ENCODE assay signal across 8 mouse cellular contexts in genomic region chr11:72205256-72205655, GRCm38 (mm10). TPM values are rescaled to one million over a fixed set of nuclear protein-coding genes. Genes with fewer than 3 reads are reported as not detected.
DNase-seq lines count a peak whose midpoint lies in the region; ATAC-seq and TF ChIP-seq lines count a peak whose summit lies in the region.

No protein-coding gene starts in this region.

- ATAC-seq in heart, embryonic 11.5 days (replicated peaks; ENCODE audit: insufficient number of reproducible peaks, low FRiP score, low TSS enrichment) = no peak
- no peak for ATAC-seq in forebrain, embryonic 14.5 days
- no peak for ATAC-seq in limb, embryonic 15.5 days (ENCODE audit: insufficient number of reproducible peaks, low FRiP score, low TSS enrichment, low read depth)
- ATAC-seq in granulocyte monocyte progenitor cell, adult 5-6 weeks (replicated peaks; ENCODE audit: poor library complexity, severe bottlenecking) = no peak

- no peak for TF ChIP-seq RAD21 in MEL (IDR thresholded peaks at IDR 0.05; ENCODE audit: low read depth, low read length)

- no peak for TF ChIP-seq CTCF in MEL (IDR thresholded peaks at IDR 0.05 in 2 of 3, conservative IDR thresholded peaks at IDR 0.05 in 1 of 3; ENCODE audit: control insufficient read depth in 1 of 3, insufficient read depth in 1 of 3, low read depth in 2 of 3, low read length in 3 of 3, poor library complexity in 1 of 3, severe bottlenecking in 1 of 3)
- TF ChIP-seq CTCF in kidney, adult 2 months (conservative IDR thresholded peaks at IDR 0.05; ENCODE audit: insufficient read depth, insufficient read length, low read depth, low read length) = no peak

- intact Hi-C loops in heart, postnatal 36 days (cut with DNase I) = loop anchor here (5.0 to 10.0 kb wide), 2 partner anchors 153 to 590 kb away; partner anchors contain the start of genes Cyb5d2 and Zzef1

- peaks cover 9% of the 10 kb centered on the region for H3K4me1 ChIP-seq in heart, embryonic 11.5 days (ENCODE audit: control insufficient read depth, insufficient read depth, low read length)
- peaks cover 0 to 12% of the 10 kb centered on the region in 2 experiments; a peak in 3 of 4 replicates for H3K4me1 ChIP-seq in MEL (ENCODE audit: control insufficient read depth in 1 of 2, insufficient read depth in 2 of 2, low read length in 2 of 2)
- H3K4me1 ChIP-seq in forebrain, embryonic 14.5 days (ENCODE audit: control insufficient read depth, insufficient read depth, low read length) = peaks cover 15% of the 10 kb centered on the region
- H3K4me1 ChIP-seq in limb, embryonic 15.5 days = peaks cover 25% of the 10 kb centered on the region
- 0 out of 2 replicates have a peak, but pooled peaks cover 5% of the 10 kb centered on the region for H3K4me1 ChIP-seq in kidney, adult 2 months (ENCODE audit: control insufficient read depth, insufficient read depth, low read length)

- TF ChIP-seq EP300 in MEL (IDR thresholded peaks at IDR 0.05; ENCODE audit: low read depth in 1 of 2, low read length in 2 of 2) = no peak

- H3K79me2 ChIP-seq in MEL (ENCODE audit: control insufficient read depth, insufficient read depth, low read length, poor library complexity) = peaks cover 38% of the 10 kb centered on the region

- WGBS in heart, embryonic 11.5 days (ENCODE audit: insufficient replicate concordance) = 81% methylated on average over 6 of the region's 6 CpGs
- WGBS in forebrain, embryonic 14.5 days = 82% methylated on average over 6 of the region's 6 CpGs
- 85% methylated on average over 6 of the region's 6 CpGs for WGBS in limb, embryonic 15.5 days
- 83% methylated on average over 6 of the region's 6 CpGs for WGBS in kidney, adult 2 months

- H3K9ac ChIP-seq in heart, embryonic 11.5 days (ENCODE audit: low read depth, low read length) = no peak overlapping the region
- peak overlapping the region; percentile 96 for H3K9ac ChIP-seq in MEL (ENCODE audit: control insufficient read depth, low read depth, low read length, poor library complexity, severe bottlenecking)
- H3K9ac ChIP-seq in forebrain, embryonic 14.5 days (ENCODE audit: low read length) = peak overlapping the region; percentile 89; the same call in 1 of the 2 replicates
- no peak overlapping the region for H3K9ac ChIP-seq in limb, embryonic 15.5 days

- no peak overlapping the region for H3K4me2 ChIP-seq in heart, embryonic 11.5 days
- peak overlapping the region; percentile 89 for H3K4me2 ChIP-seq in forebrain, embryonic 14.5 days (ENCODE audit: low read length)
- peak overlapping the region; percentile 87; the same call in 1 of the 2 replicates for H3K4me2 ChIP-seq in limb, embryonic 15.5 days

- TF ChIP-seq POLR2A in MEL (IDR thresholded peaks at IDR 0.05; ENCODE audit: control insufficient read depth in 1 of 2, insufficient read depth in 1 of 2, low read depth in 1 of 2, low read length in 2 of 2, poor library complexity in 1 of 2) = no peak
- TF ChIP-seq POLR2A in kidney, adult 2 months (IDR thresholded peaks at IDR 0.05; ENCODE audit: low read depth, low read length) = no peak

- DNase-seq in heart, postnatal 36 days = no peak
- DNase-seq in MEL (ENCODE audit: low read depth, low spot score) = no peak
- DNase-seq in forebrain, embryonic 14.5 days (ENCODE audit: low spot score) = no peak
- no peak for DNase-seq in spleen, postnatal 14 days (ENCODE audit: low spot score in 2 of 2)
- no peak for DNase-seq in kidney, adult 2 months

- H3K4me3 ChIP-seq in heart, embryonic 11.5 days (ENCODE audit: low read depth, low read length) = peak overlapping the region; percentile 91; the same call in 1 of the 2 replicates
- H3K4me3 ChIP-seq in MEL (ENCODE audit: control insufficient read depth in 1 of 2, insufficient read depth in 1 of 2, low read depth in 2 of 2, low read length in 2 of 2) = no peak overlapping the region
- H3K4me3 ChIP-seq in forebrain, embryonic 14.5 days (ENCODE audit: low read depth, low read length) = peak overlapping the region; percentile 85; the same call in 1 of the 2 replicates
- H3K4me3 ChIP-seq in limb, embryonic 15.5 days = 0 out of 2 replicates have a peak overlapping the region, but pooled peaks have one; percentile 82
- H3K4me3 ChIP-seq in kidney, adult 2 months (ENCODE audit: insufficient read depth, low read depth, low read length) = no peak overlapping the region

- H3K27ac ChIP-seq in heart, embryonic 11.5 days (ENCODE audit: low read depth, low read length) = no peak overlapping the region
- no peak overlapping the region for H3K27ac ChIP-seq in MEL (ENCODE audit: control insufficient read depth, low read depth, low read length)
- no peak overlapping the region for H3K27ac ChIP-seq in forebrain, embryonic 14.5 days (ENCODE audit: low read depth, low read length)
- H3K27ac ChIP-seq in limb, embryonic 15.5 days = no peak overlapping the region
- no peak overlapping the region for H3K27ac ChIP-seq in kidney, adult 2 months (ENCODE audit: insufficient read depth, low read depth, low read length)

- H3K36me3 ChIP-seq in heart, embryonic 11.5 days (ENCODE audit: control insufficient read depth, insufficient read depth, low read length) = peaks cover 3% of the 10 kb centered on the region; the same call in 1 of the 2 replicates
- H3K36me3 ChIP-seq in MEL (ENCODE audit: control insufficient read depth in 1 of 2, insufficient read depth in 2 of 2, low read length in 2 of 2) = peaks cover 0 to 13% of the 10 kb centered on the region in 2 experiments; a peak in 2 of 4 replicates
- peaks cover 19% of the 10 kb centered on the region for H3K36me3 ChIP-seq in forebrain, embryonic 14.5 days (ENCODE audit: control insufficient read depth, insufficient read depth, low read length)
- H3K36me3 ChIP-seq in limb, embryonic 15.5 days = peaks cover 18% of the 10 kb centered on the region
- no peaks in the 10 kb centered on the region for H3K36me3 ChIP-seq in kidney, adult 2 months (ENCODE audit: control insufficient read depth, insufficient read depth, low read length)

- H3K27me3 ChIP-seq in heart, embryonic 11.5 days (ENCODE audit: control insufficient read depth, insufficient read depth, low read length) = no peaks in the 10 kb centered on the region
- H3K27me3 ChIP-seq in MEL (ENCODE audit: control insufficient read depth in 1 of 2, insufficient read depth in 2 of 2, low read length in 2 of 2) = no peaks in the 10 kb centered on the region
- no peaks in the 10 kb centered on the region for H3K27me3 ChIP-seq in forebrain, embryonic 14.5 days (replicated peaks; ENCODE audit: control insufficient read depth, insufficient read depth, low read length)
- H3K27me3 ChIP-seq in limb, embryonic 15.5 days = no peaks in the 10 kb centered on the region
- no peaks in the 10 kb centered on the region for H3K27me3 ChIP-seq in kidney, adult 2 months (replicated peaks; ENCODE audit: control insufficient read depth, insufficient read depth, low read length)

- no peaks in the 10 kb centered on the region for H3K9me3 ChIP-seq in heart, embryonic 11.5 days (replicated peaks; ENCODE audit: control insufficient read depth, low read length)
- H3K9me3 ChIP-seq in MEL (replicated peaks; ENCODE audit: insufficient read depth, low read length) = no peaks in the 10 kb centered on the region
- H3K9me3 ChIP-seq in forebrain, embryonic 14.5 days (replicated peaks; ENCODE audit: control insufficient read depth, low read length) = no peaks in the 10 kb centered on the region
- H3K9me3 ChIP-seq in limb, embryonic 15.5 days = no peaks in the 10 kb centered on the region

RNA-seq across cellular contexts. Expression of gene Gm43951, which starts 1.4 kb away (rescaled TPM):
- polyA plus RNA-seq in heart, embryonic 11.5 days (2014; fragmentation: Nextera tagmentation; extraction: Ambion mirVana) = not detected in 2 replicates
- under 1 TPM; 0.31 to 0.33 TPM for total RNA-seq in heart, postnatal 36 days (2021)
- 1.5 and 1.6 TPM in 2 replicates for total RNA-seq in MEL (2012; rRNA removed)
- polyA plus RNA-seq in MEL (2012; ENCODE audit: insufficient read depth in 1 of 2, insufficient read length in 2 of 2, low read depth in 1 of 2, low replicate concordance in 2 of 2, missing spikeins in 1 of 2) = 1 to 10 TPM in 1 of 2 experiments, not detected in 1; 2.0 TPM
- polyA plus RNA-seq in forebrain, embryonic 14.5 days (2014; fragmentation: Nextera tagmentation; extraction: Ambion mirVana) = 0.07 and 0.15 TPM in 2 replicates
- polyA plus RNA-seq in limb, embryonic 15.5 days (2015; fragmentation: Nextera tagmentation; extraction: Ambion mirVana) = 0.29 and 0.56 TPM in 2 replicates
- polyA plus RNA-seq in kidney, adult 2 months (2012; rRNA removed) = 0.20 and 0.23 TPM in 2 replicates
- 0.21 TPM in 1 of 2 replicates, not detected in the other for total RNA-seq in granulocyte monocyte progenitor cell, adult 5-6 weeks (2014; fragmentation: Nextera tagmentation)
- 1.0 and 1.1 TPM in 2 replicates for total RNA-seq in granulocyte monocyte progenitor cell, adult 5-6 weeks (2017)

RNA-seq across cellular contexts. Expression of gene 4933427D14Rik, which starts 2.0 kb away (rescaled TPM):
- 5.3 and 5.4 TPM in 2 replicates for polyA plus RNA-seq in heart, embryonic 11.5 days (2014; fragmentation: Nextera tagmentation; extraction: Ambion mirVana)
- total RNA-seq in heart, postnatal 36 days (2021) = 1 to 10 TPM; 3.1 to 4.2 TPM
- total RNA-seq in MEL (2012; rRNA removed) = 17.5 and 19.6 TPM in 2 replicates
- 10 to 100 TPM in 1 of 2 experiments, not detected in 1; 14.5 TPM for polyA plus RNA-seq in MEL (2012; ENCODE audit: insufficient read depth in 1 of 2, insufficient read length in 2 of 2, low read depth in 1 of 2, low replicate concordance in 2 of 2, missing spikeins in 1 of 2)
- polyA plus RNA-seq in forebrain, embryonic 14.5 days (2014; fragmentation: Nextera tagmentation; extraction: Ambion mirVana) = 12.8 and 19.9 TPM in 2 replicates
- 12.9 and 14.7 TPM in 2 replicates for polyA plus RNA-seq in limb, embryonic 15.5 days (2015; fragmentation: Nextera tagmentation; extraction: Ambion mirVana)
- polyA plus RNA-seq in kidney, adult 2 months (2012; rRNA removed) = 4.6 and 4.8 TPM in 2 replicates
- total RNA-seq in granulocyte monocyte progenitor cell, adult 5-6 weeks (2014; fragmentation: Nextera tagmentation) = 10.4 and 12.1 TPM in 2 replicates
- total RNA-seq in granulocyte monocyte progenitor cell, adult 5-6 weeks (2017) = 7.2 and 34.4 TPM in 2 replicates

RNA-seq across cellular contexts. Expression of gene Txndc17, which starts 2.1 kb away (rescaled TPM):
- polyA plus RNA-seq in heart, embryonic 11.5 days (2014; fragmentation: Nextera tagmentation; extraction: Ambion mirVana) = 150 and 155 TPM in 2 replicates
- 10 to 100 TPM; 44.3 to 46.0 TPM for total RNA-seq in heart, postnatal 36 days (2021)
- 194 and 210 TPM in 2 replicates for total RNA-seq in MEL (2012; rRNA removed)
- 100 to 1,000 TPM in 1 of 2 experiments, not detected in 1; 196 TPM for polyA plus RNA-seq in MEL (2012; ENCODE audit: insufficient read depth in 1 of 2, insufficient read length in 2 of 2, low read depth in 1 of 2, low replicate concordance in 2 of 2, missing spikeins in 1 of 2)
- 118 and 131 TPM in 2 replicates for polyA plus RNA-seq in forebrain, embryonic 14.5 days (2014; fragmentation: Nextera tagmentation; extraction: Ambion mirVana)
- 257 and 283 TPM in 2 replicates for polyA plus RNA-seq in limb, embryonic 15.5 days (2015; fragmentation: Nextera tagmentation; extraction: Ambion mirVana)
- polyA plus RNA-seq in kidney, adult 2 months (2012; rRNA removed) = 125 and 149 TPM in 2 replicates
- 115 and 151 TPM in 2 replicates for total RNA-seq in granulocyte monocyte progenitor cell, adult 5-6 weeks (2014; fragmentation: Nextera tagmentation)
- 36.3 and 66.3 TPM in 2 replicates for total RNA-seq in granulocyte monocyte progenitor cell, adult 5-6 weeks (2017)

RNA-seq across cellular contexts. Expression of gene Med31, which starts 10.1 kb away (rescaled TPM):
- 31.2 and 32.6 TPM in 2 replicates for polyA plus RNA-seq in heart, embryonic 11.5 days (2014; fragmentation: Nextera tagmentation; extraction: Ambion mirVana)
- total RNA-seq in heart, postnatal 36 days (2021) = 10 to 100 TPM; 10.2 to 11.8 TPM
- total RNA-seq in MEL (2012; rRNA removed) = 18.2 and 21.1 TPM in 2 replicates
- 10 to 100 TPM in 1 of 2 experiments, not detected in 1; 12.1 TPM for polyA plus RNA-seq in MEL (2012; ENCODE audit: insufficient read depth in 1 of 2, insufficient read length in 2 of 2, low read depth in 1 of 2, low replicate concordance in 2 of 2, missing spikeins in 1 of 2)
- polyA plus RNA-seq in forebrain, embryonic 14.5 days (2014; fragmentation: Nextera tagmentation; extraction: Ambion mirVana) = 64.7 and 69.6 TPM in 2 replicates
- 36.6 and 40.0 TPM in 2 replicates for polyA plus RNA-seq in limb, embryonic 15.5 days (2015; fragmentation: Nextera tagmentation; extraction: Ambion mirVana)
- 8.3 and 9.4 TPM in 2 replicates for polyA plus RNA-seq in kidney, adult 2 months (2012; rRNA removed)
- total RNA-seq in granulocyte monocyte progenitor cell, adult 5-6 weeks (2014; fragmentation: Nextera tagmentation) = 12.2 and 12.4 TPM in 2 replicates
- 12.7 and 20.9 TPM in 2 replicates for total RNA-seq in granulocyte monocyte progenitor cell, adult 5-6 weeks (2017)

Comparison
In these comparisons a context has a peak if more than half of its experiments do, and no peak if none do; other contexts are left out.
1. H3K4me3 ChIP-seq: peak in heart, embryonic 11.5 days (single experiment), forebrain, embryonic 14.5 days (single experiment) and limb, embryonic 15.5 days (single experiment); none in MEL (0 of 2) and kidney, adult 2 months (single experiment).
2. H3K9ac ChIP-seq: peak in MEL (single experiment) and forebrain, embryonic 14.5 days (single experiment); none in heart, embryonic 11.5 days (single experiment) and limb, embryonic 15.5 days (single experiment).